Mouse (Mus musculus): ENCODE measurements at regions not wholly inside any gene's neighbourhood (a gene's known extent, or its start where the extent isn't known, plus 50 kb on each side); places are given as distances from the start of the nearest gene placed in this dataset.

DNA sequence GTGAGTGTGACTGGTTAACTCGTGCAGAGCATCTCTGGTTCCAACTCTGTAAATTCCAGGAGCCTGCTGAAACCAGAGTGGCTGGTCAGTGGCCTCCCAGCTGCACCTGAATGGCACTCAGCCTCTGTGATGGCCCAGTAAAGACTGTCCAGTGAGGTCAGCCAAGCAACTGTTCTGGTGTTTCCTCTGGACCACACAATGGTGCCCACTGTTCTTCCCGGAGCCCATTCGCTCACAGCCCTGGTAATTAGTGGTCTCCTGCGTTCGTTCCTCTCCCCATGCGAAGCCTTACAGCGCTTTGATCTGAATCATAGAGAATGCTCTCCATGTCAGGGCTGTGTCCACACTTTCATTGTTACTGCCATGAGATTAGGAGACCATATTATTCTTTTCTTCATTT is 75.5 kb downstream of the Enkur start:
- H3K9me3 ChIP-seq: no peaks in the 10 kb centered on the region
- no peak overlapping the region for H3K9ac ChIP-seq
- H3K4me1 ChIP-seq: no peaks in the 10 kb centered on the region
- H3K27me3 ChIP-seq (replicated peaks): no peaks in the 10 kb centered on the region
- no peak overlapping the region for H3K4me2 ChIP-seq (replicated peaks)
- H3K36me3 ChIP-seq: no peaks in the 10 kb centered on the region
- 52% methylated on average over 7 of the region's 7 CpGs for WGBS
- H3K4me3 ChIP-seq: no peak overlapping the region
- no peak for ATAC-seq (ENCODE audit: low FRiP score, low read depth)
- H3K27ac ChIP-seq: no peak overlapping the region

DNA sequence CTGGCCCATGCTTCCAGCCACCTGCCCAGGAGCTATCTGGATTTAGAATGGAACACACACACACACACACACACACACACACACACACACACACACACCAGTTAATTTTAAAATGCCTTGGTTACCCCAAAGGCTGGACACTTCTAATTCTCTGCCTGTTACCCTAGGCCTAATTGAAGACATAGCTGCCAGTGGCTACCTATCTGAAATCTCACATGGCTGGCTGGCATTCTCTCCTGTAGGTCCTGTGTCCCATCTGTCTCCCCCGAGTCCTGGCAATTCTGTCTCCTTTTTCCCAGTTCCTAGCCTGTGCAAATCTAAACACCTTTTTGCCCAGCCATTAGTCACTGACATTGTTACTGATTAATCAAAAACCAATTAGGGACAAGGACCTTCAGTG is 78.6 kb downstream of the Enkur start:
- H3K27ac ChIP-seq: no peak overlapping the region
- WGBS: 82% methylated on average over 1 of the region's 1 CpGs
- H3K27me3 ChIP-seq (replicated peaks): no peaks in the 10 kb centered on the region
- no peaks in the 10 kb centered on the region for H3K9me3 ChIP-seq
- H3K4me3 ChIP-seq: no peak overlapping the region
- H3K36me3 ChIP-seq: no peaks in the 10 kb centered on the region
- H3K9ac ChIP-seq: no peak overlapping the region
- no peaks in the 10 kb centered on the region for H3K4me1 ChIP-seq
- H3K4me2 ChIP-seq (replicated peaks): no peak overlapping the region
- ATAC-seq (ENCODE audit: low FRiP score, low read depth): no peak

DNA sequence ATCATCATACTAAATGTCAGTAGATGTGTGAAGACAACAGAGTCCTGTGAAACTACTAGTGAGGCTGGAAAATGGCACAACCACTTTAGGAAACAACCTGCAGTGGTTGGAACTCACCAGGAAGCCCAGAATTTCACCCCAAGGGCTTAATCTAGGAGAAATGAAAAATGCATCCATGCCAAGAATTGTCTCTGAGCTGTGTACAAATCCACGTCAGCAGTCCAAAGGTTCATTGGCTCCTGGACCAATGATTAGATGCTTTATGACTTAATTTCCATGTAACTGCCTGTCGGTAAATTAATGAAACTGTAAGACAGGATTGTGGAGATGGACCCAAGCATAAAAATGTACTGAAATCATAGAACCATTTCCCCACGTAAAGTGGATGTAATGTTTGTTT is 82.7 kb downstream of the Enkur start:
- 83% methylated on average over 3 of the region's 3 CpGs for WGBS
- no peak for ATAC-seq (ENCODE audit: low FRiP score, low read depth)
- no peaks in the 10 kb centered on the region for H3K36me3 ChIP-seq
- no peaks in the 10 kb centered on the region for H3K9me3 ChIP-seq
- H3K27ac ChIP-seq: no peak overlapping the region
- H3K4me2 ChIP-seq (replicated peaks): no peak overlapping the region
- H3K9ac ChIP-seq: no peak overlapping the region
- H3K4me1 ChIP-seq: no peaks in the 10 kb centered on the region
- H3K27me3 ChIP-seq (replicated peaks): no peaks in the 10 kb centered on the region
- H3K4me3 ChIP-seq: no peak overlapping the region

DNA sequence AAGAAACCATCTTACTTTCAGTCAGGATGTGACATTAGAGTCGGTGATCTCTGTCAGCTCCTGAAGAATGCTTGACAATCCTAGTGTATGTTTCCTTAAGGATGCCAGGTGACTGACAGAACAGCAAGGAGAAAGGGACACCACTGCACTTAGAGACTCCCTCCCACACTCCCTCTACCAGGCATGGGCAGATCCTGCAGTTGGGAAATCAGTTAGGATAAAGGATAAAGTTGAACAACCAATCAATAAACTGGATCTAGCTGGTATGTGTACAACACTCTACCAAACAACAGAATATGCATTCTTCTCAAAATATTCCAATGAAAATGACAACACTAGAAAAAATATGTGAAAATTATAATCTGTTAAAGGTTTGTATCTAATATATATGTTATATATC is 83.5 kb downstream of the Enkur start:
- no peaks in the 10 kb centered on the region for H3K36me3 ChIP-seq
- 94% methylated on average over 1 of the region's 1 CpGs for WGBS
- ATAC-seq (ENCODE audit: low FRiP score, low read depth): no peak

DNA sequence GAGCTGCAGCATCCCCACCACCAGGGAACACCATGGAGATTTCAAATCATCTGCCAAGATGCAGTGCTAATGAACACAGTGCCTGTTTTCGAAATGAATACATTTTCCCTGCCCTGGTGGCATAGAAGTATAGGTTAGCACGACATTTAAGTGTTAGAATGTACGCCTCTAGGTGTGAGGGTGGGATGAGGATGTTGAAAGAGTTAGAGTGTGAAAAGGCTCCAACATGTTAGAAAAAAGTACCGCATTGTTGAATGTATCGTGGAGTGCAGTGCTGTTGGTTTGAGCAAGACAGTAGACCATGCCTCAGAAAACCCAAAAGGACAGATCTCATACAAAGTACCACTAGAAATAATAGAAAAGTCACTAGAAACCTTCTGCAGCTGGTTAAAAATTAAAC is 88.3 kb downstream of the Enkur start:
- no peak for ATAC-seq (ENCODE audit: low FRiP score, low read depth)
- H3K4me2 ChIP-seq (replicated peaks): no peak overlapping the region
- no peak overlapping the region for H3K4me3 ChIP-seq
- H3K9ac ChIP-seq: no peak overlapping the region
- H3K9me3 ChIP-seq: no peaks in the 10 kb centered on the region
- H3K27ac ChIP-seq: no peak overlapping the region
- 82% methylated on average over 5 of the region's 5 CpGs for WGBS
- H3K4me1 ChIP-seq: no peaks in the 10 kb centered on the region
- H3K36me3 ChIP-seq: no peaks in the 10 kb centered on the region
- no peaks in the 10 kb centered on the region for H3K27me3 ChIP-seq (replicated peaks)

More for the DNA sequence above, 83.5 kb downstream of the Enkur start:
- no peak overlapping the region for H3K9ac ChIP-seq
- no peak overlapping the region for H3K4me3 ChIP-seq
- H3K4me1 ChIP-seq: no peaks in the 10 kb centered on the region
- H3K9me3 ChIP-seq: no peaks in the 10 kb centered on the region
- H3K27ac ChIP-seq: no peak overlapping the region
- no peak overlapping the region for H3K4me2 ChIP-seq (replicated peaks)
- no peaks in the 10 kb centered on the region for H3K27me3 ChIP-seq (replicated peaks)

DNA sequence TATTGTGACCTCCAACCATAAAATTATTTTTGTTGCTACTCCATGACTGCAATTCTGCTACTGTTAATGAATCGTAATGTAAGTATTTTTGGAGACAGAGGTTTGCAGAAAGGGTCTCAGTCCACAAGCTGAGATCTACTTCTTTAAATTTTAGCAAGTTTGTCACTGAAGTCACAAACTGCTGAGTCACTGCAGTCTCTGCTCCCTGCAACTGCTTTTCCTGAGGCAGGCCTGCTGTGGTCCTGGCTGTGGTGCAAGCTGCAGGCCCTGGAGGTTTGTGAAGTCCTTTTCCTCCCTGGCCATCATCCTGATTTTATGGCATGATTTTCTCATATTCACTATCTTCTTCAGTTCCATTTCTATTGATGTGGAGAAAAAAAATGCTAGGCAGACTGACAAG is 93.6 kb downstream of the Enkur start:
- Histone ChIP-seq H3K4me1 (no peaks in the 10 kb centered on the region), H3K36me3 (no peaks in the 10 kb centered on the region), H3K27ac (no peak overlapping the region), H3K4me2 (replicated peaks) (no peak overlapping the region), H3K27me3 (replicated peaks) (no peaks in the 10 kb centered on the region), H3K9me3 (no peaks in the 10 kb centered on the region), H3K9ac (no peak overlapping the region), H3K4me3 (no peak overlapping the region)
- no peak for ATAC-seq (ENCODE audit: low FRiP score, low read depth)
- 92% methylated on average over 1 of the region's 1 CpGs for WGBS

DNA sequence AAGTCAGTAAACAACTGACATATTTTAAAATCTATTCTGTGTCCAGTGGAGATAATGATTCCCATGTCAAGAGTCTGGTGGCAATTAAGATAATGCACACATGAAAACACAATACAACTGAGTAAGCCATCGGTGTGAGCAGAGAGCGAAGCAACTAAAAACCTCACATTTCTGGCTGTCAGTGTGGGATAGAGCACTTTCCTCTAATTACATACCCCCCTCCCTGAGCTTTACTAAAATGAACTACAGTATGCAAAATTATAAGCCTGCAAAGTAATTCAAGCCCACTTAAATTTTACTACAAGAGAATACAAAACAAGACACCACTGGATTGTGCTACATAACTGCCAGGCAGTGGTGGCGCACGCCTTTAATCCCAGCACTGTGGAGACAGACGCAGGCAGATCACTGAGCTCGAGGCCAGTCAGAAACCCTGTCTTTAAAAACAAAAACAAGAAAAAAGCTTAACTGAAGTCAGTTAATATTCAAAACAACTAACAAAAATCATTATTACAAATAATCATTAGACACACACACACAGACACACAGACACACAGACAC is 104.8 kb downstream of the Enkur start:
- Histone ChIP-seq H3K27ac (no peak overlapping the region), H3K4me1 (no peaks in the 10 kb centered on the region), H3K9me3 (no peaks in the 10 kb centered on the region), H3K9ac (no peak overlapping the region), H3K27me3 (replicated peaks) (no peaks in the 10 kb centered on the region), H3K36me3 (no peaks in the 10 kb centered on the region), H3K4me2 (replicated peaks) (no peak overlapping the region), H3K4me3 (no peak overlapping the region)
- WGBS: 89% methylated on average over 6 of the region's 6 CpGs
- no peak for ATAC-seq (ENCODE audit: low FRiP score, low read depth)

DNA sequence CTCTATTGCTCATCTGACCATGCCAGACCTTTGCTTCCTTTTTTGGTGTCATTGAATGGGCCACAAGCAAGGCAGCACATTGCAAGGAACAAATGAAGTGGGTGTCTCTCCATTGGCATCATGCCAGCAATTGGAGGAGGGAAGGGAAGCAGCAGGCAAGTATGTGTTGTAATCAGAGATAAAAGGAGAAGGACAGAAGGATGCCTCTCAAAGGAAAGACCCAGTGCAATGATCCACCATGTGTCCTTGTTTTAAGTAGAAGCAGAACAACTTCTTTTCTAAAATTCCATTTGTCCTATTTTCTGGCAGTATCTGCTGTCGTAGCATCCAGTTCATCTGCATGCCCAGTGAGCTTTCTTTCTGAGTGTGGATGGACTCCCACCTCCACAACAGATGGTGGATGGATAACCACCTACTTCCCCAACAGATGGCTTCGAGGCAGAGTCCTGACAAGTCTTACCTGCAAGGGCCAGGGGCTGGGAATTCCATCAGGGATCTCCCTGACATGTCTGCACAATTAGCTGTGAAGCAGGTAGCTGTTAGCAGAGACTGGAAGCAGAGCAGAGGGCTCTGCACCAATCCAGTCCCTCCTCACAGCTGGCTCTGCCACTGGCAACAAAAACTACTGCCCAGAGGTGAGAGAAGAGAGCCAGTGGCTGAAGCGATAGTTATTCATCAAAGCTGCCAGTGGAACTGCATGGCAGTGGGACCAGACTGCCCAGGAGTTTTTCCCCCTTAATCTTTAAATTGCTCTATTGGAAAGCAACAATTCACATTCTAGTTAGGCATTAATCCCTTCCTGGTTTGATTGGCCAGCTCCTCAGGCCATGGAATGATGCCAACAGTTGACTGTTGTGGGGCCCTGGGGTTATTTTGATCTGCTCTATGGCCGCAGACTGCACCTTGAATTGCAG is 113.8 kb downstream of the Enkur start:
- Histone ChIP-seq H3K9me3 (no peaks in the 10 kb centered on the region), H3K4me3 (no peak overlapping the region), H3K4me2 (replicated peaks) (no peak overlapping the region), H3K27me3 (replicated peaks) (no peaks in the 10 kb centered on the region), H3K36me3 (no peaks in the 10 kb centered on the region), H3K27ac (no peak overlapping the region), H3K9ac (no peak overlapping the region), H3K4me1 (no peaks in the 10 kb centered on the region)
- no peak for ATAC-seq (ENCODE audit: low FRiP score, low read depth)
- WGBS: 67% methylated on average over 4 of the region's 4 CpGs

DNA sequence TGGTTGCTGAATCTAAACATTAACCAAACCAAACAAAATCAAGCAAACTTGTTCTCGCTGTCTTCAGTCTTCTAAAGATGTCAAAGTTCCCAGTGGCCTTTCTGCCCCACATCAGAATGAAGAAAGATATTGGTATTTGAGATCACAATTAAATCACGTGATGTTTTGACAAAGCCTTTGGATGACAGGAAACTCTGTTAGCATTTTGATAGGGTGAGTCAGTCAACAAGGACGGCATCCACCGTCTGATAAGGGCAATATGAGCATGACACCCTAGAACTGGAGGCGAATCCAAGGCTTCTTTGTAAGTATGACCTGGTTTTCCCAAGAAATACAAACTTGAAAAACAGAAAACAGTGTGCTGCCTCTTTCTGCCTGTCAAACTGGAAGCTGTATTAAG is 116.8 kb upstream of the Arhgap21 start:
- Histone ChIP-seq H3K27me3 (replicated peaks) (no peaks in the 10 kb centered on the region), H3K4me2 (replicated peaks) (no peak overlapping the region), H3K4me3 (no peak overlapping the region), H3K4me1 (no peaks in the 10 kb centered on the region), H3K27ac (no peak overlapping the region), H3K9ac (no peak overlapping the region), H3K9me3 (no peaks in the 10 kb centered on the region), H3K36me3 (no peaks in the 10 kb centered on the region)
- ATAC-seq (ENCODE audit: low FRiP score, low read depth): no peak
- WGBS: 87% methylated on average over 5 of the region's 5 CpGs

DNA sequence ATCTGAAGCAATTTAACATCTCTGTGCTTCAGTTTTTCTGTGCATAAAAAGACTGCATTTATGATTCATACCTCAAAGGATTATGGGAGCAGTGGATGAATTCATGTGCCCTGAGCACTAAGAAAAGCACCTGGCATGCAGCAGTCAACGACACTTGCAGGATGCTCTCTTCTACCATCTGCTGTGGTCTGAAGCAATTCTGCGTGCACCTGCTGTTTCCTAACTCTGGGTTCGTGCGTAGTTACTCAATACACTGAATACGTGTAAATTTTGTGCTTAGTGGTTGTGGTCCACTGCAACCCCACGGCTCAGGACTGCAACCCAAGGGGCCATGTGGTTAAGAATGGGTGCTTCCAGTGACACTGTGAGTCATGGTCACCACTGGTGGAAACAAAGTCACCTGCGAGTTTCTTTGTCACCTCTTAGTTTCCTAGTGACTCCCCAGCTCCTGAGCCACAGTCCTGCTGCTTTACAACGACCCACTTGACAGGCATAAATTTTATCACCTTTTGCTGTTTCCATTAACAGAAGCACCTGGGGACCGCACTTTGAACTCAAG is 98.7 kb upstream of the Arhgap21 start:
- Histone ChIP-seq H3K4me2 (replicated peaks) (no peak overlapping the region), H3K9ac (no peak overlapping the region), H3K27me3 (replicated peaks) (no peaks in the 10 kb centered on the region), H3K4me1 (no peaks in the 10 kb centered on the region), H3K27ac (no peak overlapping the region), H3K36me3 (no peaks in the 10 kb centered on the region), H3K4me3 (no peak overlapping the region), H3K9me3 (no peaks in the 10 kb centered on the region)
- whole genome bisulfite sequencing: 86% methylated on average over 9 of the region's 9 CpGs
- no peak for ATAC-seq (ENCODE audit: low FRiP score, low read depth)

DNA sequence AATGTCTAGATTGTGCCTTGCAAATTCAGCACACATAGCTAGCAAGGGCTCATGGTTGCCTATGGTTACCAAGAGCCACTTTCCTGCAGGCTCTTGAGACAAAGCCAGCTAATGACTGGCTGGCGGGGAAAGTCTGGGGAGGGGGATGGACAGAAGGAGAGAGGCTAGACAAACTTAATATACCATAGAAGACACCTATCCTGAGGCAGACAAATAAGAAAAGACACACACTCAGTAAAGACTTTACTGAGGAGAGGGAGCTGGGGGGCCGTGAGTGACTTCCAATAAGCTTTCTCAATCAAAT is 91.6 kb upstream of the Arhgap21 start:
- WGBS: 31% methylated on average over 2 of the region's 2 CpGs
- ATAC-seq (ENCODE audit: low FRiP score, low read depth): peak; percentile 77
- peak overlapping the region; percentile 16; the same call in 1 of the 2 replicates for H3K4me2 ChIP-seq (replicated peaks)
- no peaks in the 10 kb centered on the region for H3K36me3 ChIP-seq
- H3K9ac ChIP-seq: no peak overlapping the region
- H3K4me3 ChIP-seq: no peak overlapping the region
- H3K27ac ChIP-seq: no peak overlapping the region
- H3K27me3 ChIP-seq (replicated peaks): no peaks in the 10 kb centered on the region
- H3K4me1 ChIP-seq: peaks cover 15% of the 10 kb centered on the region
- no peaks in the 10 kb centered on the region for H3K9me3 ChIP-seq

DNA sequence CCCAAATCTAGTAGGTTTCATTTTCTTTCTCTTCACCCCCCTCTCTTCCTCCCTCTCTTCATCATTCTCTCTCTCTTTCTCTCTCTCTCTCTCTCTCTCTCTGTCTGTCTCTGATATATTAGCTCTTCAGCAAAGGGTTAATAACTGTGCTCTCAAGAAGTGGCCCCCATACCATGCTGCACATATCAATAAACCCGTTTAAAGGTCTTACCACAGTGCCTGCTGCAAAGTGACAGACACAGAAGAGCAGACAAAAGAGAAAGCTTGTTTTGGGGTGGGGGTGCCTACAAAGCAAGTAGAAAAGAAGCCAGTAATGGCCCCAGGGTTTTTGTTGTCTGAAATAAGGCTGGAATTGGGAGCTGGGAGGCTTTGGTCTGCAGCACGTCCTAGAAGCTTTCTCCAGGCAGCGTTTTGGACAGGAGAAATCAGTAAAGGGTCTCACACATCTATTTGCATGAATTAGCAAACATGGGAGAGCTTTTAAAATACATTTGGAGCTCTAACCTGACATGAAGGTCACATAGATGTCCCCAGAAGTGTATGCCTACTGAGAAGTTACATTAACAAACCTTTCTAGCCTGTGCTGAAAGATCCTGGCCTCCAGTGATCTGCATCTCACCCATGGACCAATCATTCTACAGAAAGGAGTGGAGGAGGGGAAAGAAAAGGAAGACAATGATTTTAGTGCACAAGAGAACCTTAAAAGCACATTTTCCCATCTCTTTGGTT is 91.1 kb upstream of the Arhgap21 start:
- Histone ChIP-seq H3K4me2 (replicated peaks) (peak overlapping the region; percentile 16; the same call in 1 of the 2 replicates), H3K9ac (no peak overlapping the region), H3K36me3 (no peaks in the 10 kb centered on the region), H3K4me3 (no peak overlapping the region), H3K27me3 (replicated peaks) (no peaks in the 10 kb centered on the region), H3K4me1 (peaks cover 15% of the 10 kb centered on the region), H3K9me3 (no peaks in the 10 kb centered on the region), H3K27ac (no peak overlapping the region)
- peak; percentile 59 for ATAC-seq (ENCODE audit: low FRiP score, low read depth)
- WGBS: 6% methylated on average over 3 of the region's 3 CpGs

All from neural tube, embryonic 12.5 days (tissue).